Mouse (Mus musculus) megakaryocyte, embryonic 14.5 days (primary cell): ENCODE measurements around the gene Otop3.

Source experiments
- FLI1 ChIP-seq: IDR thresholded peaks from 2 replicates; pipeline ENCODE4 v1.6.1; 2012; ENCODE audit warnings: low read length, inconsistent platforms, mixed read lengths
- GATA1 ChIP-seq: IDR thresholded peaks from 3 replicates; pipeline ENCODE4 v1.6.1; 2012; ENCODE audit warnings: mixed read lengths, low read length, inconsistent platforms, borderline replicate concordance

DNA sequence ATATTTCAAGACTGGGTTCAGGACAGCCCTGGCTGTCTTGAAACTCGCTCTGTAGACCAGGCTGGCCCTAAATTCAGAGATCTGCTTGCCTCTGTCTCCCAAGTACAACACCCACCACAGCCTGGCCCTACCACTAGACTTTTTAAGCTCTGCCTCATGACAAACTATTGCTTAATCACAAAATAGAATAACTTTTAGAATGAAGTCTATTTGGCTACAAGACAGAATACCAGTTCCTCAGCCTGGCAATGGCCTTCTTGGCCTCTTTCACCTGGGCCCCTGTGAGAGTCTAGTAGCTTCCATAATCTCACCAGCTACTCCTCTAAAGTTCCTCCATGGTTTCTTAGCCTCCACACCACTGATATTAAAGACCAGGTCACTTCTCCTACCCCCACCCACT is 44.2 kb upstream of the Otop3 start:
- TF ChIP-seq GATA1 (no peak), FLI1 (no peak)
